Mouse (Mus musculus) kidney, adult 11 months (tissue): Measurements from ENCODE around the gene Ppt2.

Experiments
- DNase-seq: peaks from one replicate; pipeline ENCODE4 v3.0.0; 2022

The Ppt2 gene

GRCm38 (mm10) chr17:34655581-34655991 is 27.3 kb upstream of the Ppt2 start:
- DNase-seq: peak; percentile 92

- peak; percentile 84 for DNase-seq
Measured at GRCm38 (mm10) chr17:34655160-34655559, 26.9 kb upstream of the Ppt2 start.

DNA sequence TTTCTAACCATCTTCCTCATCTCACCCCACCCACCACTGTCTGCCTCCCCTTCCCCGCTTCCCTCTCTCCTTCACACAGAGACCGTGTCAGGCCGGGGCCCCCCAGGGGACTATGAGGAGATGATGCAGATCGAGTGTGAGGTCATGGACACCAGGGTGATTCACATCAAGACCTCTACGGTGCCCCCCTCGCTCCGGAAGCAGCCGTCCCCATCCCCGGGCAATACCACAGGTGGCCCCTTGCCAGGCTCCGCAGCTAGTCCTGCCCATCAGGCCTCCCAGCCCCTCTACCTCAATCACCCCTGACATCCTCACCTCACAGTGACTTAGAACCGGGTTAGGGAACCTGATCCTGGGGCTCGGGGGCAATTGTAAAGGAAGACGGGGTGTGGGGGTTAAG is 26.1 kb upstream of the Ppt2 start:
- no peak for DNase-seq

DNA sequence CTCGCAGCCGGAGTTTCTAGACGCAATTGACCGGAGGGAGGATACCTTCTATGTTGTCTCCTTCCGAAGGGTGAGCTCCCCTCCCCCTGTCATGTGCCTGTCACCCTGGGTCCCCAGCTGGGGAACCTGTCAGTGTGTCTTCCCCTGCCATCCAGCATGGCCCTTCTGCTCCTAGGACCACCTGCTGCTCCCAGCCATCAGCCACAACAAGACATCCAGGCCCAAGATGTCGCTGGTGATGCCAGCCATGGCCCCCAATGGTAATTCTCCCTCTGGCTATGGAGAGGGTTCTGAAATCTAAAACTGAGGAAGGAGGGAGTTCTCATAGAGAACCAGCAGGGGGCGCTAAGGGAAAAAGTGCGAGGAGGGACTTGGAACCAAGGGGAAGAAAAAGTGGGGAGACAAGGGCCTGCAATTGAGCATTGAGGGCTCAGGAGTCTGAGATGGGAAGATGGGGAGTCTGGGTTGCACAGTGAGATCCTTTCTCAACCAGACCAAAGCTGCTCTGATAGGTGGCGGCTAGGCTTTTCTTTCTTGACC is 25.5 kb upstream of the Ppt2 start:
- DNase-seq: no peak

- no peak for DNase-seq
Measured at GRCm38 (mm10) chr17:34652985-34653384, 24.7 kb upstream of the Ppt2 start.

DNA sequence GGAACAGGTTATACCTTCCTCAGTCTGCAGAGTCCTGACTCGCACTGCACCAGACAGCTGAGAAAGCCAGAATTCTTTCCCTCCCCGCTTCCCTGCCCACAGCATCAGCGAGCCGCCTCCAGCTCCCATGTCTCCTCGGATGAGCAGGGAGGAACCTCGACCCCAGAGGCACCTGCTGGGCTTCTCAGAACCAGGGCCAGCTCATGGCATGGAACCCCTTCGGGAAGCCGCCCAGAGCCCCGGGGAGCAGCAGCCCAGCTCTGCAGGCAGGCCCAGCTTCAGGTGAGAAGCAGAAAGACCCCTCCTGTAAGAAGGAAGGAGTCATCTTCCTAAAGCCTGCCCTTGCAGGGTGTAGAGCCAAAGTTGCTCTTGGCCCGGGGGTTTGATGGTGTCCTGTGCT is 24.2 kb upstream of the Ppt2 start:
- no peak for DNase-seq

DNA sequence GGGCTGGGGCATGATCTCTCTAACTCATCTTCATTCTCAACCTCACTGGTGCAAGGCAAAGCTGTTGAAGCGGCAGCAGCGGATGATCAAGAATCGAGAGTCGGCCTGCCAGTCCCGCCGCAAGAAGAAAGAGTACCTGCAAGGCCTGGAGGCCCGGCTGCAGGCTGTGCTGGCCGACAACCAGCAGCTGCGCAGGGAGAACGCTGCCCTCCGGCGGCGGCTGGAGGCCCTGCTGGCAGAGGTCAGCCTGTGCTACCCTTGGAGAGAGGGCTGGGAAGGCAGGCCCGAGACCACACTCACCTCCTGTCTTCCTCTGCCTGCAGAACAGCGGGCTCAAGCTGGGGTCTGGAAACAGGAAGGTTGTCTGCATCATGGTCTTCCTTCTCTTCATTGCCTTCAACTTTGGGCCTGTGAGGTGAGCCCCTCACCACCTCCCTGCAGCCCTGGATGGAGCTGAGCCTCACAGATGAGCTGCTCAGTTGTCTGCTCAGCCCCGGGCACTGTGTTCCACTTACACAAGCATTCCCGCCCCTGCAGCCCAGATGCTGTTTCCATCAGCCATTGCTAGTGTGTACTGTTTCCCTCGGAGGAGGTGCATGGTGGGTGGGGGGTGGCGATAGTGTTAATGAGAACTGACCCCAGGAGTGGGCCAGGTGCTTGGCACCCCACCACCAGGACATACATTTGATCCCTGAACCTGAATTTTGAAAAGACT is 23.4 kb upstream of the Ppt2 start:
- DNase-seq: no peak

- DNase-seq: no peak
Measured at GRCm38 (mm10) chr17:34650781-34651180, 22.5 kb upstream of the Ppt2 start.

GRCm38 (mm10) chr17:34649106-34649864 is 21.0 kb upstream of the Ppt2 start:
- no peak for DNase-seq

GRCm38 (mm10) chr17:34648141-34648890 is 20.0 kb upstream of the Ppt2 start:
- DNase-seq: no peak

- DNase-seq: peak; percentile 99
Measured at GRCm38 (mm10) chr17:34646906-34647787, 18.8 kb upstream of the Ppt2 start, which contains the start of gene Atf6b. Gene Atf6b, plus strand, starts transcription at chr17:34647146.

DNA sequence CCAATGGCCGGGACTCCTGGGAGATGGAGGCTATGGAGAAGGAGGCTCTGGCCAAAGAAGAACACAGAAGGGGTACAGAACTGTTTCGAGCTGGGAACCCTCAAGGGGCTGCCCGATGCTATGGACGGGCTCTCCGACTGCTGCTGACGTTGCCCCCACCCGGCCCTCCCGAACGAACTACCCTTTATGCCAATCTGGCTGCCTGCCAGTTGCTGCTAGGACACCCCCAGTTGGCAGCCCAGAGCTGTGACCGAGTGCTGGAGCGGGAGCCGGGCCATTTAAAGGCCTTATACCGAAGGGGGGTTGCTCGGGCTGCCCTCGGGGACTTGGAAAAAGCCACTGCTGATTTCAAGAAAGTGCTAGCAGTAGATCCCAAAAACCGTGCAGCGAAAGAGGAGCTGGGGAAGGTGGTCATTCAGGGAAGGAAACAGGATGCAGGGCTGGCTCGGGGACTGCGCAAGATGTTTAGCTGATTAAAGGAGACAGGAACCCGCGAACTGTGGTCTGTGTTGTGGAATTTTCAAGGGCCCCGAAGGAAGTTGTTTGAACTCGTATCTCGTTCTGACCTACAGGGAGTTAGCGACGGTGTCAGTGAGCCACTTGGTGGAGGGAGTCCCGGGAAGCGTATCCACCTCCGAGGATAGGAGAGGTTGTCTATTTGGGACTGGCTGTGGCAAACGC is 17.7 kb upstream of the Ppt2 start:
- no peak for DNase-seq

GRCm38 (mm10) chr17:34645256-34645829 is 17.0 kb upstream of the Ppt2 start:
- no peak for DNase-seq

DNA sequence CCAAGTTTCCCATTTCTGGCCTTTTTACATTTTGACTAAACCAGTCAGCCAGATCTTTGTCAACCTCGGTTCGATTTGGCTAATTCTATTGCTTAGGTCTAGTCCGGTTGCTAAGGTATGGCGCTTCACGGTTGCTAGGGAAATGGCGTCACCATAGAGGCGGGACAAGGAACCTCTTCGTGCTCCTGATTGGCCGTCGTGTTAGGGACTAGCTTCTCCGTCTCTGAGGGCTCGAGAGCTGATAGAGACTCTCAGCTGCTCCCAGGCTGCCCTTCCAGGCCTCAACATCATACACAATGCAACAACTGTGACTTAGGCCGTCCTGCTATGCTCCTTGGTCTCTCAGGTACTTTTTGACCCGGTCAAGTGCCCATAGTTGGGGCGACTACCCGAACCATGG is 16.3 kb upstream of the Ppt2 start, which contains the start of gene Fkbpl:
Fkbpl (plus strand) TSS at position 157 of the 400 bp plus-strand sequence.
- peak; percentile 97 for DNase-seq

DNA sequence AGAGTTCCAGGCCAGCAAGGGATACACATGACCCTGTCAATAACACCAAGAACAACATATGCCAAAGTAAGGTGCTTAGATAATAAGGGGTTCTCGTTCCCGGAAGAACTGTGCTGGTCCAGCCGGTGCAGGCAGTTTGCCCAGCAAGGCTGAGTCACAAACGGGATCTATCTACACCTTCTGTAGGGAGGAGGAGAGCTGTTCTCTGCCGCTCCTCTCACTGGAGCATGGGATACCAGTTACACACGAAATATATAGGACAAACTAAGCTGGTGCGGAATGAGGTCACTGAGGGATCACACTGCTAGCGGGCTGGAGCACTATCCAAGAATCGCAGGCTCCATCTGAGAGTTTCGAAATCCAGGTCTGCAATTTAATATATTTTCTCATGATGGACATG is 15.6 kb upstream of the Ppt2 start:
- no peak for DNase-seq

- no peak for DNase-seq
Measured at GRCm38 (mm10) chr17:34643379-34643778, 15.1 kb upstream of the Ppt2 start.

DNA sequence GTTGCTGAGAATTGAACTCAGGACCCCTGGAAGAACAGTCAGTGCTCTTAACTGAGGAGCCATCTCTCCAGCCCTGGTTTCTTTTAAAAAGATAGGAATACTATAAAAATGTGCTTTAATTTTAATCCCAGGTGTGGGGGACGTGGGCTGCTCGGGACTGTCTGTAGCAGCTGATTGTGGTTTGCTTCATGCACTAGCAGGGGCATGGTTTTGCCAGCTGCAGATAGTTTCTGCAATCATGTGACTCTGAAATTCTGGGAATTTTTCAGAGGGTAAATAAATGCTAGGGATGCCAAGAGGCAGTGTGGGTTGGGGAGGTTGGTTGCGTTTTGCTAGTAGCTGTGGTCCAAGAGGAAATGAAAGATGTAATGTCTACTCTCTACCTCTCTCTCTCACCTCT is 13.6 kb upstream of the Ppt2 start:
- no peak for DNase-seq

GRCm38 (mm10) chr17:34640778-34641601 is 12.7 kb upstream of the Ppt2 start:
- DNase-seq: no peak

- no peak for DNase-seq
Measured at GRCm38 (mm10) chr17:34639461-34640255, 11.3 kb upstream of the Ppt2 start.
